Mouse (Mus musculus): ENCODE data around the gene 4930556J24Rik. TPM values are rescaled to one million over a fixed set of nuclear protein-coding genes. Genes with fewer than 3 reads are reported as not detected.
"Not testable (repeated sequence)": the region's sequence is repeated elsewhere in the genome, so short reads cannot be mapped to it uniquely, and the experiment has no call there.

Gene 4930556J24Rik
- total and polyA plus RNA-seq, 2 experiments from 2014 or later = not detected

DNA sequence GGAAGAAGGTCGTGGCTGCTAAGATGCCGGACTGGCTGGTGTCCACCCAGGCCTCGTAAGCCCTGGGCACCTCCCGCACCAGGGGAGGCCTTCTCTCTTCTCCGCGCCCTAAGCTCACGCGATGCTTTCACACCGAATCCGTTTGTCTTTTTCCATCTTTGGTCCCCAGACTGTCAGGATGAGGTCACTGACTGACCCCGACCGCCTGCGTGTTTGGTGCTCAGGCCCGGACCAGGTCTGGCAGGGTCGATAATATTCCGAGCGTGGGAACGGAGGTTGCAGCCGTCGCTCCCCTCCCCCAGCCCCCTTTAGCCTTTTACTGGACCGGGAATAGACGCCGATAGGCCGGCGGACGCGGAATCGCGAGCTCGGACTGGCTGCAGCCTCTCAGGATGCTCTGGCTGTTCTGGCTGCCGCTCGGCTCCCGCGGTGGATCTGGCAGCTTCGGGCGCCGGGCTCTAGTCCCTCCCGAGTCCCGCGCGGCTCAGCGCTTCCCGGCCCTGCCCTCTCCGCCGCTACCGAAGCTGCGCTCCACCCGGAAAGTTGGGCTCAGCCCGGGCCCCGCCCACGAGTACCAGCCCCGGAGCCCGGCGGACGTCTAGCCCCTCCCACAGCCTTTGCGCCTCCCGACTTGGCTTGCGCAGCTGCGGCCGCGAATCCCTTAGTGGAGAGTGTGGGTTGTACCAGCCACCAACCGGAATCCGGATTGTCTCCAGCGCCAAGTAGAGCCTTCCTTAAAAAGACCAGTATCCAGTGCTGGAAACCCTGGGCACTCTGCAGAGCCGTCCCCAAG is 63.1 kb downstream of the 4930556J24Rik start:
- peak; percentile 75 for DNase-seq (ENCODE audit: low spot score)
- no peak for TF ChIP-seq CTCF (IDR thresholded peaks at IDR 0.05; ENCODE audit: low read depth)
- TF ChIP-seq EP300 (IDR thresholded peaks at IDR 0.05; ENCODE audit: low read depth) = no peak
- under 1% methylated on average over 63 of the region's 65 CpGs for WGBS
- peaks cover 26% of the 10 kb centered on the region for H3K4me1 ChIP-seq (ENCODE audit: control insufficient read depth, insufficient read depth)
- H3K36me3 ChIP-seq (replicated peaks; ENCODE audit: control insufficient read depth, insufficient read depth, low read length) = no peaks in the 10 kb centered on the region
- peak overlapping the region; percentile 57 for H3K27ac ChIP-seq (ENCODE audit: low read depth)
- no peaks in the 10 kb centered on the region for H3K9me3 ChIP-seq (replicated peaks; ENCODE audit: control insufficient read depth, low read length)
- H3K4me3 ChIP-seq (ENCODE audit: low read depth, low read length) = peak overlapping the region; percentile 59
- ATAC-seq (ENCODE audit: insufficient read depth, low read depth) = peak; percentile 86
- peak overlapping the region; percentile 88 for H3K4me2 ChIP-seq (ENCODE audit: low read depth, low read length)
- H3K9ac ChIP-seq (replicated peaks; ENCODE audit: low read depth, low read length) = peak overlapping the region; percentile 58
- no peaks in the 10 kb centered on the region for H3K27me3 ChIP-seq (ENCODE audit: control insufficient read depth, insufficient read depth, low read length)

GRCm38 (mm10) chr11:3912875-3913271 is 63.7 kb downstream of the 4930556J24Rik start:
- DNase-seq (ENCODE audit: low spot score) (no peak), ATAC-seq (ENCODE audit: insufficient read depth, low read depth) (no peak; the same call in 1 of the 2 replicates)
- WGBS = 5% methylated on average over 16 of the region's 16 CpGs
- peak overlapping the region; percentile 59 for H3K4me3 ChIP-seq (ENCODE audit: low read depth, low read length)
- H3K9ac ChIP-seq (replicated peaks; ENCODE audit: low read depth, low read length) = peak overlapping the region; percentile 58
- H3K9me3 ChIP-seq (replicated peaks; ENCODE audit: control insufficient read depth, low read length) = no peaks in the 10 kb centered on the region
- H3K27me3 ChIP-seq (ENCODE audit: control insufficient read depth, insufficient read depth, low read length) = no peaks in the 10 kb centered on the region
- no peak for TF ChIP-seq EP300 (IDR thresholded peaks at IDR 0.05; ENCODE audit: low read depth)
- no peak for TF ChIP-seq CTCF (IDR thresholded peaks at IDR 0.05; ENCODE audit: low read depth)
- H3K27ac ChIP-seq (ENCODE audit: low read depth) = no peak overlapping the region
- peaks cover 26% of the 10 kb centered on the region for H3K4me1 ChIP-seq (ENCODE audit: control insufficient read depth, insufficient read depth)
- peak overlapping the region; percentile 88 for H3K4me2 ChIP-seq (ENCODE audit: low read depth, low read length)
- H3K36me3 ChIP-seq (replicated peaks; ENCODE audit: control insufficient read depth, insufficient read depth, low read length) = no peaks in the 10 kb centered on the region

- WGBS = 19% methylated on average over 19 of the region's 19 CpGs
- Histone ChIP-seq H3K9me3 (replicated peaks; ENCODE audit: control insufficient read depth, low read length) (no peaks in the 10 kb centered on the region), H3K9ac (replicated peaks; ENCODE audit: low read depth, low read length) (peak overlapping the region; percentile 58; the same call in 1 of the 2 replicates), H3K27me3 (ENCODE audit: control insufficient read depth, insufficient read depth, low read length) (no peaks in the 10 kb centered on the region), H3K4me3 (ENCODE audit: low read depth, low read length) (peak overlapping the region; percentile 59), H3K27ac (ENCODE audit: low read depth) (no peak overlapping the region), H3K36me3 (replicated peaks; ENCODE audit: control insufficient read depth, insufficient read depth, low read length) (peaks cover 5% of the 10 kb centered on the region; the same call in 1 of the 2 replicates), H3K4me1 (ENCODE audit: control insufficient read depth, insufficient read depth) (peaks cover 26% of the 10 kb centered on the region), H3K4me2 (ENCODE audit: low read depth, low read length) (peak overlapping the region; percentile 88)
- DNase-seq (ENCODE audit: low spot score) = no peak
- ATAC-seq (ENCODE audit: insufficient read depth, low read depth) = no peak
- TF ChIP-seq EP300 (IDR thresholded peaks at IDR 0.05; ENCODE audit: low read depth) (no peak), CTCF (IDR thresholded peaks at IDR 0.05; ENCODE audit: low read depth) (no peak)
Measured at GRCm38 (mm10) chr11:3912100-3912874, 64.3 kb downstream of the 4930556J24Rik start.

DNA sequence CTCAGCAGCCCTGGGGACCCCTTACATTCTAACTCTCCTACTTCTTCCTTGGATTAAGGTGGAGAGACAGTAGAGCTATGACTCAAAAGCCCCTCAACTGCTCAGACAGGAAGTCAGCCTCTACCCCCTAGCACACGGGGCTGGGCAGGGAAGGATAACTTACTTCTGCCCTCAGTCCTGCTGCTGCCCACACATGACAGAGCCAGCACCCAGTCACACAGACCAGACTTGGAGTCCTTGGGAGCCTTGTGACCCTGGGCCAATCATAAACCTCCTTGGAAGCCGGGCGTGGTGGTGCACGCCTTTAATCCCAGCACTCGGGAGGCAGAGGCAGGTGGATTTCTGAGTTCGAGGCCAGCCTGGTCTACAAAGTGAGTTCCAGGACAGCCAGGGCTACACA is 65.1 kb downstream of the 4930556J24Rik start:
- H3K4me3 ChIP-seq (ENCODE audit: low read depth, low read length); H3K36me3 ChIP-seq (replicated peaks; ENCODE audit: control insufficient read depth, insufficient read depth, low read length); H3K9me3 ChIP-seq (replicated peaks; ENCODE audit: control insufficient read depth, low read length); H3K27me3 ChIP-seq (ENCODE audit: control insufficient read depth, insufficient read depth, low read length); DNase-seq (ENCODE audit: low spot score); H3K9ac ChIP-seq (replicated peaks; ENCODE audit: low read depth, low read length); ATAC-seq (ENCODE audit: insufficient read depth, low read depth): not testable (repeated sequence)
- Histone ChIP-seq H3K4me2 (ENCODE audit: low read depth, low read length) (0 out of 2 replicates have a peak overlapping the region, but pooled peaks have one; percentile 14), H3K4me1 (ENCODE audit: control insufficient read depth, insufficient read depth) (peaks cover 26% of the 10 kb centered on the region), H3K27ac (ENCODE audit: low read depth) (0 out of 2 replicates have a peak overlapping the region, but pooled peaks have one; percentile 17)
- 81% methylated on average over 6 of the region's 6 CpGs for WGBS

GRCm38 (mm10) chr11:3910513-3911310 is 65.9 kb downstream of the 4930556J24Rik start:
- DNase-seq (ENCODE audit: low spot score) (no peak), ATAC-seq (ENCODE audit: insufficient read depth, low read depth) (no peak)
- H3K9ac ChIP-seq (replicated peaks; ENCODE audit: low read depth, low read length) = no peak overlapping the region
- peak overlapping the region; percentile 14; the same call in 1 of the 2 replicates for H3K4me2 ChIP-seq (ENCODE audit: low read depth, low read length)
- no peaks in the 10 kb centered on the region for H3K27me3 ChIP-seq (ENCODE audit: control insufficient read depth, insufficient read depth, low read length)
- WGBS = 57% methylated on average over 5 of the region's 5 CpGs
- no peak overlapping the region for H3K4me3 ChIP-seq (ENCODE audit: low read depth, low read length)
- H3K27ac ChIP-seq (ENCODE audit: low read depth) = peak overlapping the region; percentile 17; the same call in 1 of the 2 replicates
- peaks cover 5% of the 10 kb centered on the region; the same call in 1 of the 2 replicates for H3K36me3 ChIP-seq (replicated peaks; ENCODE audit: control insufficient read depth, insufficient read depth, low read length)
- H3K4me1 ChIP-seq (ENCODE audit: control insufficient read depth, insufficient read depth) = peaks cover 26% of the 10 kb centered on the region
- H3K9me3 ChIP-seq (replicated peaks; ENCODE audit: control insufficient read depth, low read length) = no peaks in the 10 kb centered on the region
- peak; percentile 20; the same call in 1 of the 2 replicates for TF ChIP-seq CTCF (IDR thresholded peaks at IDR 0.05; ENCODE audit: low read depth)
- TF ChIP-seq EP300 (IDR thresholded peaks at IDR 0.05; ENCODE audit: low read depth) = no peak

Measured in heart, postnatal 0 days (tissue).